Mouse (Mus musculus) stomach, embryonic 15.5 days (tissue): ENCODE measurements around the gene Baz1a. TPM values are rescaled to one million over a fixed set of nuclear protein-coding genes. Genes with fewer than 3 reads are reported as not detected.
"Not testable (repeated sequence)": the region's sequence is repeated elsewhere in the genome, so short reads cannot be mapped to it uniquely, and the experiment has no call there.

Source experiments
- ATAC-seq: fragments of 200-750 bp; cut with Nextera tagmentation; 2 replicates; pipeline ENCODE4 v1.8.0; 2017; ENCODE audit warnings: low read depth, moderate number of reproducible peaks, moderate TSS enrichment; ENCODE audit not compliant: insufficient read depth, low FRiP score
- H3K27ac ChIP-seq: fragments of 300-500 bp; sonication (generic); 2 replicates; pipeline ENCODE4 v1.5.1; 2015; ENCODE audit warnings: mild to moderate bottlenecking, inconsistent platforms
- H3K27me3 ChIP-seq: fragments of 300-500 bp; sonication (generic); replicated peaks from 2 replicates; pipeline ENCODE4 v1.6.1; 2015; ENCODE audit warnings: inconsistent platforms
- H3K36me3 ChIP-seq: fragments of 300-500 bp; sonication (generic); 2 replicates; pipeline ENCODE4 v1.6.1; 2015; ENCODE audit warnings: inconsistent platforms
- H3K4me1 ChIP-seq: fragments of 300-500 bp; sonication (generic); 2 replicates; pipeline ENCODE4 v1.6.1; 2015; ENCODE audit warnings: inconsistent platforms
- H3K4me2 ChIP-seq: fragments of 300-500 bp; sonication (generic); 2 replicates; pipeline ENCODE4 v1.6.1; 2015; ENCODE audit warnings: mild to moderate bottlenecking, inconsistent platforms
- H3K4me3 ChIP-seq: fragments of 300-500 bp; sonication (generic); replicated peaks from 2 replicates; pipeline ENCODE4 v1.5.1; 2015; ENCODE audit warnings: inconsistent platforms
- H3K9ac ChIP-seq: fragments of 300-500 bp; sonication (generic); 2 replicates; pipeline ENCODE4 v1.6.1; 2015; ENCODE audit warnings: inconsistent platforms
- H3K9me3 ChIP-seq: fragments of 300-500 bp; sonication (generic); 2 replicates; pipeline ENCODE4 v1.6.1; 2016; ENCODE audit warnings: inconsistent platforms
- WGBS: fragments of 180-500 bp; shearing (Covaris S2); methylation state at CpG from one replicate; pipeline ENCODE4 v1.1.7; 2015; 5-methylcytosine and 5-hydroxymethylcytosine counted together
- polyA plus RNA-seq: library from polyadenylated mRNA; unstranded; fragments of >200 nt; fragmentation: Nextera tagmentation; extraction: Ambion mirVana; gene quantifications from 2 replicates; pipeline ENCODE4 v1.2.1, GENCODE M21; 2015

Gene Baz1a
- polyA plus RNA-seq, 1 experiment from 2014 or later: 23.4 TPM

GRCm38 (mm10) chr12:54956457-54956856 is 57.7 kb downstream of the Baz1a start:
- Histone ChIP-seq H3K9ac (no peak overlapping the region), H3K27ac (no peak overlapping the region), H3K27me3 (no peaks in the 10 kb centered on the region), H3K4me3 (no peak overlapping the region), H3K4me1 (no peaks in the 10 kb centered on the region), H3K36me3 (0 out of 2 replicates have a peak, but pooled peaks cover 3% of the 10 kb centered on the region), H3K4me2 (no peak overlapping the region), H3K9me3 (no peaks in the 10 kb centered on the region)
- no peak for ATAC-seq
- WGBS: 90% methylated on average over 4 of the region's 4 CpGs

DNA sequence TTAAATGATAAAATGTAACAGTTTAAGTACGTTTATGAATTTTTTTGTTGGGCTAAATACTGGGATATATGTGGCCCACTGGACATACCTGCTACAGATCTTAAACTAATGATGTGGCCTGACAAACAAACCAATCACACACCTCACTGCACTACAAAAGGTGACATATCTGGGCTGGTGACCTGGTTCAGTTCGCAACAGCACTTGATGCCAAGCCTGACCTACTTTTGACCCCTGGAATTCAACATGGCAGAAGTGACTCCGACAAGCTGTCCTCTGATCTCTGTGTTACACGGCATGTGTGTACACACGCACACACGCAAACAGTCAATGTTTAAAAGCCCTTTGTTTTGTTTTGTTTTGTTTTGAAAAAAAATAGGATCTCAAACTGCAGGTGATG is 68.0 kb downstream of the Baz1a start:
- Histone ChIP-seq H3K36me3 (0 out of 2 replicates have a peak, but pooled peaks cover under 1% of the 10 kb centered on the region), H3K9me3 (no peaks in the 10 kb centered on the region), H3K27me3 (no peaks in the 10 kb centered on the region), H3K4me1 (no peaks in the 10 kb centered on the region), H3K27ac (no peak overlapping the region), H3K4me2 (no peak overlapping the region), H3K9ac (no peak overlapping the region), H3K4me3 (no peak overlapping the region)
- ATAC-seq: no peak
- 75% methylated on average over 6 of the region's 6 CpGs for WGBS

DNA sequence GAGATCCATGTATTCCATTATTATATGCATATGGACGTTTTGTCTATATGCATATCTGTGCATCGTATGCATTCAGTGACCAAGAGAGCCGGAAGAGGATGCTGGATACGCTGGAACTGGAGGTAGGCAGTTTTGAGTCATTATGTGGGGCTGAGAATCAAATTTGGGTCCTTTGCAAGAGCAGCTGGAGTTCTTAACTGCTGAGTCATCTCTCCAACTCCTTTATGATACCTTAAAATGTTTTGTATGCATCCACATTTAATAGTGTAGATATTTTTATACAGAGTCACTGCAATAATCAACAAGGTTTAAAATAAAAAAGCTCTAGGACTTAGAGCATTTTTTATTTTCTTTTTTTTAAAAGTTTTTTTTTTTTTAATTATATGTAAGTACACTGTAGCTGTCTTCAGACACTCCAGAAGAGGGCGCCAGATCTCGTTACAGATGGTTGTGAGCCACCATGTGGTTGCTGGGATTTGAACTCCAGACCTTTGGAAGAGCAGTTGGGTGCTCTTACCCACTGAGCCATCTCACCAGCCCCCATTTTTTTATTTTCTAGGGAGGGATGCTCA is 71.5 kb downstream of the Baz1a start:
- not testable (repeated sequence) for H3K4me1 ChIP-seq, H3K9me3 ChIP-seq, H3K9ac ChIP-seq, H3K36me3 ChIP-seq, ATAC-seq, H3K27ac ChIP-seq, H3K27me3 ChIP-seq, H3K4me2 ChIP-seq, H3K4me3 ChIP-seq
- 94% methylated on average over 6 of the region's 6 CpGs for WGBS

- H3K27me3 ChIP-seq, H3K4me3 ChIP-seq, ATAC-seq, H3K9me3 ChIP-seq, H3K4me1 ChIP-seq, H3K4me2 ChIP-seq, H3K9ac ChIP-seq, H3K27ac ChIP-seq, H3K36me3 ChIP-seq: not testable (repeated sequence)
- 94% methylated on average over 5 of the region's 5 CpGs for WGBS
These were observed 76.4 kb downstream of the Baz1a start for GRCm38 (mm10) chr12:54937581-54938343.

GRCm38 (mm10) chr12:54910387-54910786 is 103.8 kb downstream of the Baz1a start:
- no peak overlapping the region for H3K27ac ChIP-seq
- H3K36me3 ChIP-seq: peaks cover 17% of the 10 kb centered on the region; the same call in 1 of the 2 replicates
- no peak overlapping the region for H3K9ac ChIP-seq
- WGBS: 79% methylated on average over 3 of the region's 3 CpGs
- H3K4me2 ChIP-seq: no peak overlapping the region
- no peaks in the 10 kb centered on the region for H3K27me3 ChIP-seq
- no peak overlapping the region for H3K4me3 ChIP-seq
- no peaks in the 10 kb centered on the region for H3K4me1 ChIP-seq
- H3K9me3 ChIP-seq: no peaks in the 10 kb centered on the region
- no peak for ATAC-seq

GRCm38 (mm10) chr12:54892559-54892958 is 121.6 kb downstream of the Baz1a start:
- H3K9ac ChIP-seq, H3K4me3 ChIP-seq, H3K36me3 ChIP-seq, H3K4me1 ChIP-seq, H3K27ac ChIP-seq, H3K27me3 ChIP-seq, ATAC-seq, H3K4me2 ChIP-seq, H3K9me3 ChIP-seq: not testable (repeated sequence)
- 38% methylated on average over 2 of the region's 2 CpGs for WGBS

- WGBS: 99% methylated on average over 2 of the region's 2 CpGs
- Histone ChIP-seq H3K4me3 (no peak overlapping the region), H3K36me3 (no peaks in the 10 kb centered on the region), H3K4me2 (no peak overlapping the region), H3K9ac (no peak overlapping the region), H3K9me3 (no peaks in the 10 kb centered on the region), H3K27me3 (no peaks in the 10 kb centered on the region), H3K4me1 (no peaks in the 10 kb centered on the region), H3K27ac (no peak overlapping the region)
- ATAC-seq: no peak
These were observed 123.7 kb downstream of the Baz1a start for GRCm38 (mm10) chr12:54890426-54890825.

- WGBS: 83% methylated on average over 4 of the region's 4 CpGs
- Histone ChIP-seq H3K9ac (no peak overlapping the region), H3K9me3 (no peaks in the 10 kb centered on the region), H3K36me3 (no peaks in the 10 kb centered on the region), H3K4me1 (no peaks in the 10 kb centered on the region), H3K27ac (no peak overlapping the region), H3K4me2 (no peak overlapping the region), H3K27me3 (no peaks in the 10 kb centered on the region), H3K4me3 (no peak overlapping the region)
- no peak for ATAC-seq
These were observed 126.5 kb downstream of the Baz1a start for GRCm38 (mm10) chr12:54887580-54888127.

GRCm38 (mm10) chr12:54879630-54880029 is 134.5 kb downstream of the Baz1a start:
- Histone ChIP-seq H3K4me2 (no peak overlapping the region), H3K4me1 (no peaks in the 10 kb centered on the region), H3K9me3 (no peaks in the 10 kb centered on the region), H3K9ac (no peak overlapping the region), H3K27ac (no peak overlapping the region), H3K4me3 (no peak overlapping the region), H3K36me3 (no peaks in the 10 kb centered on the region), H3K27me3 (no peaks in the 10 kb centered on the region)
- no peak for ATAC-seq
- WGBS: 11% methylated on average over 6 of the region's 6 CpGs

DNA sequence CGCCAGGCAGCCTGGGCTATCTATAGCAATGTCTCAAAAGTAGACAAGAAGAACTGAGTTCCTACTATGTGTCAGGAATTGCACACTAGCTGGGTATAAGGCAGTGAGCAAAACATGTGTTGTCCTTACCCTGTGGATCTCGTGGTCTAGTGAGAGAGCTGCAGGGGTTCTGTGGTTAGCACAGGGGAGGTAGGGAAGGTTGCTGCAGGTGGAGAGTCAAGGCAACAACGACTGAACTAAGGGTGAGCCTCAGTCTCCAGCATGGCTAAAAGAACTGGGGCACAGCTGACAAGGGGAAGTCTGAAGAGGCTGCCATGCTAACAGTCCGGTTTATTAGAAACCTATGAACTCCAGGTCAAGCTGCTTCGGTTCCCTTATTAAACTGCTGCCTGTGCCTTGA is 134.9 kb downstream of the Baz1a start:
- Histone ChIP-seq H3K27ac (no peak overlapping the region), H3K36me3 (no peaks in the 10 kb centered on the region), H3K4me1 (no peaks in the 10 kb centered on the region), H3K9me3 (no peaks in the 10 kb centered on the region), H3K27me3 (no peaks in the 10 kb centered on the region), H3K4me3 (no peak overlapping the region), H3K4me2 (no peak overlapping the region), H3K9ac (no peak overlapping the region)
- no peak for ATAC-seq
- 76% methylated on average over 5 of the region's 5 CpGs for WGBS

- no peak overlapping the region for H3K27ac ChIP-seq
- no peak overlapping the region for H3K4me2 ChIP-seq
- H3K36me3 ChIP-seq: no peaks in the 10 kb centered on the region
- no peak overlapping the region for H3K9ac ChIP-seq
- ATAC-seq: no peak
- WGBS: 86% methylated on average over 1 of the region's 1 CpGs
- H3K4me3 ChIP-seq: no peak overlapping the region
- no peaks in the 10 kb centered on the region for H3K9me3 ChIP-seq
- no peaks in the 10 kb centered on the region for H3K27me3 ChIP-seq
- H3K4me1 ChIP-seq: no peaks in the 10 kb centered on the region
These were observed 136.3 kb downstream of the Baz1a start for GRCm38 (mm10) chr12:54877875-54878274.

DNA sequence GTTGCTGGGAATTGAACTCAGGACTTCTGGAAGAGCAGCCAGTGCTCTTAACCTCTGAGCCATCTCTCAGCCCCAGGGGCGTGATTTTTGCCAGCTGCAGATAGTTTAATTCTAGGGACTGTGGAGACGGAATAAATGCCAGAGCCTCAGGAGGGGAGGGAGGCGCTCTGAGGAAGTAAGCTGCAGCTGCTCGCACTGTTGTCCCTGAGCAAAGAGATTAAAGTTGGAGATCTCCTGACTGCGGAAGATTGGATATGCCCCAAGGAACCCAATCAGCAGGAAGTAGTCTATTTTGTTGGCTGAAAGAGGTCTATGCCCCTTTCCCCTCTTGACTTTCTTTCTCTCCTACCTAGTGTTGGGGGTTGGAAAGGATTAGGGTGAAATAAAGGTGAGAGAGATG is 137.3 kb downstream of the Baz1a start:
- Histone ChIP-seq H3K9ac (no peak overlapping the region), H3K27me3 (no peaks in the 10 kb centered on the region), H3K36me3 (no peaks in the 10 kb centered on the region), H3K4me2 (no peak overlapping the region), H3K4me1 (no peaks in the 10 kb centered on the region), H3K9me3 (no peaks in the 10 kb centered on the region), H3K27ac (no peak overlapping the region), H3K4me3 (no peak overlapping the region)
- WGBS: 25% methylated on average over 5 of the region's 5 CpGs
- ATAC-seq: no peak
